Mouse (Mus musculus): ENCODE measurements at regions not wholly inside any gene's neighbourhood (a gene's known extent, or its start where the extent isn't known, plus 50 kb on each side); places are given as distances from the start of the nearest gene placed in this dataset.
A peak's percentile ranks its signal among the peaks of the same experiment; 100 is the strongest.

- Histone ChIP-seq H3K4me2 (ENCODE audit: low read length) (no peak overlapping the region), H3K27me3 (ENCODE audit: control insufficient read depth, insufficient read depth, low read length) (peaks cover 9% of the 10 kb centered on the region; the same call in 1 of the 2 replicates), H3K9me3 (ENCODE audit: control insufficient read depth, low read length) (no peaks in the 10 kb centered on the region), H3K4me1 (ENCODE audit: control insufficient read depth, insufficient read depth, low read length) (no peaks in the 10 kb centered on the region), H3K9ac (replicated peaks; ENCODE audit: low read length) (no peak overlapping the region), H3K27ac (replicated peaks; ENCODE audit: low read depth, low read length) (no peak overlapping the region), H3K4me3 (replicated peaks; ENCODE audit: low read depth, low read length) (no peak overlapping the region), H3K36me3 (ENCODE audit: control insufficient read depth, insufficient read depth, low read length) (no peaks in the 10 kb centered on the region)
- no peak for ATAC-seq (ENCODE audit: low FRiP score, low TSS enrichment)
- WGBS = 84% methylated on average over 5 of the region's 5 CpGs
- DNase-seq = no peak
These were observed 183.6 kb downstream of the Efnb2 start for GRCm38 (mm10) chr8:8477456-8477855.

- peaks cover 3% of the 10 kb centered on the region; the same call in 1 of the 2 replicates for H3K4me1 ChIP-seq (ENCODE audit: control insufficient read depth, insufficient read depth, low read length)
- no peak for ATAC-seq (ENCODE audit: low FRiP score, low TSS enrichment)
- H3K9me3 ChIP-seq (ENCODE audit: control insufficient read depth, low read length) = no peaks in the 10 kb centered on the region
- no peaks in the 10 kb centered on the region for H3K36me3 ChIP-seq (ENCODE audit: control insufficient read depth, insufficient read depth, low read length)
- no peaks in the 10 kb centered on the region; the same call in 1 of the 2 replicates for H3K27me3 ChIP-seq (ENCODE audit: control insufficient read depth, insufficient read depth, low read length)
- no peak overlapping the region for H3K27ac ChIP-seq (replicated peaks; ENCODE audit: low read depth, low read length)
- H3K4me2 ChIP-seq (ENCODE audit: low read length) = no peak overlapping the region
- WGBS = 63% methylated on average over 3 of the region's 3 CpGs
- no peak overlapping the region for H3K4me3 ChIP-seq (replicated peaks; ENCODE audit: low read depth, low read length)
- no peak for DNase-seq
- H3K9ac ChIP-seq (replicated peaks; ENCODE audit: low read length) = no peak overlapping the region
These were observed 192.5 kb downstream of the Efnb2 start for GRCm38 (mm10) chr8:8468552-8468951.

- H3K9me3 ChIP-seq (ENCODE audit: control insufficient read depth, low read length) = no peaks in the 10 kb centered on the region
- H3K9ac ChIP-seq (replicated peaks; ENCODE audit: low read length) = no peak overlapping the region
- peaks cover 3% of the 10 kb centered on the region; the same call in 1 of the 2 replicates for H3K4me1 ChIP-seq (ENCODE audit: control insufficient read depth, insufficient read depth, low read length)
- H3K27me3 ChIP-seq (ENCODE audit: control insufficient read depth, insufficient read depth, low read length) = no peaks in the 10 kb centered on the region; the same call in 1 of the 2 replicates
- ATAC-seq (ENCODE audit: low FRiP score, low TSS enrichment) (no peak), DNase-seq (no peak)
- H3K36me3 ChIP-seq (ENCODE audit: control insufficient read depth, insufficient read depth, low read length) = no peaks in the 10 kb centered on the region
- no peak overlapping the region for H3K27ac ChIP-seq (replicated peaks; ENCODE audit: low read depth, low read length)
- H3K4me3 ChIP-seq (replicated peaks; ENCODE audit: low read depth, low read length) = no peak overlapping the region
- WGBS = 6% methylated on average over 6 of the region's 6 CpGs
- H3K4me2 ChIP-seq (ENCODE audit: low read length) = no peak overlapping the region
These were observed 194.4 kb downstream of the Efnb2 start for GRCm38 (mm10) chr8:8466526-8467244.

- H3K27ac ChIP-seq (replicated peaks; ENCODE audit: low read depth, low read length) = no peak overlapping the region
- H3K4me3 ChIP-seq (replicated peaks; ENCODE audit: low read depth, low read length) = no peak overlapping the region
- H3K27me3 ChIP-seq (ENCODE audit: control insufficient read depth, insufficient read depth, low read length) = no peaks in the 10 kb centered on the region; the same call in 1 of the 2 replicates
- no peaks in the 10 kb centered on the region for H3K9me3 ChIP-seq (ENCODE audit: control insufficient read depth, low read length)
- WGBS = 33% methylated on average over 2 of the region's 2 CpGs
- no peaks in the 10 kb centered on the region for H3K36me3 ChIP-seq (ENCODE audit: control insufficient read depth, insufficient read depth, low read length)
- peak; percentile 55 for DNase-seq
- no peak overlapping the region for H3K9ac ChIP-seq (replicated peaks; ENCODE audit: low read length)
- ATAC-seq (ENCODE audit: low FRiP score, low TSS enrichment) = no peak
- H3K4me2 ChIP-seq (ENCODE audit: low read length) = no peak overlapping the region
- peaks cover 3% of the 10 kb centered on the region; the same call in 1 of the 2 replicates for H3K4me1 ChIP-seq (ENCODE audit: control insufficient read depth, insufficient read depth, low read length)
These were observed 198.6 kb downstream of the Efnb2 start for GRCm38 (mm10) chr8:8462455-8462854.

GRCm38 (mm10) chr8:8457536-8457935 lies 203.5 kb downstream of the Efnb2 start:
- no peak for ATAC-seq (ENCODE audit: low FRiP score, low TSS enrichment)
- no peaks in the 10 kb centered on the region for H3K36me3 ChIP-seq (ENCODE audit: control insufficient read depth, insufficient read depth, low read length)
- no peaks in the 10 kb centered on the region for H3K9me3 ChIP-seq (ENCODE audit: control insufficient read depth, low read length)
- no peak overlapping the region for H3K27ac ChIP-seq (replicated peaks; ENCODE audit: low read depth, low read length)
- no peak overlapping the region for H3K4me2 ChIP-seq (ENCODE audit: low read length)
- no peak for DNase-seq
- no peak overlapping the region for H3K4me3 ChIP-seq (replicated peaks; ENCODE audit: low read depth, low read length)
- H3K4me1 ChIP-seq (ENCODE audit: control insufficient read depth, insufficient read depth, low read length) = no peaks in the 10 kb centered on the region
- H3K27me3 ChIP-seq (ENCODE audit: control insufficient read depth, insufficient read depth, low read length) = no peaks in the 10 kb centered on the region
- H3K9ac ChIP-seq (replicated peaks; ENCODE audit: low read length) = no peak overlapping the region
- 62% methylated on average over 5 of the region's 5 CpGs for WGBS

- no peak for DNase-seq
- H3K4me3 ChIP-seq (replicated peaks; ENCODE audit: low read depth, low read length) = no peak overlapping the region
- H3K4me2 ChIP-seq (ENCODE audit: low read length) = no peak overlapping the region
- no peaks in the 10 kb centered on the region for H3K9me3 ChIP-seq (ENCODE audit: control insufficient read depth, low read length)
- no peak overlapping the region for H3K9ac ChIP-seq (replicated peaks; ENCODE audit: low read length)
- ATAC-seq (ENCODE audit: low FRiP score, low TSS enrichment) = no peak
- H3K4me1 ChIP-seq (ENCODE audit: control insufficient read depth, insufficient read depth, low read length) = no peaks in the 10 kb centered on the region
- no peak overlapping the region for H3K27ac ChIP-seq (replicated peaks; ENCODE audit: low read depth, low read length)
- no peaks in the 10 kb centered on the region for H3K27me3 ChIP-seq (ENCODE audit: control insufficient read depth, insufficient read depth, low read length)
- no peaks in the 10 kb centered on the region for H3K36me3 ChIP-seq (ENCODE audit: control insufficient read depth, insufficient read depth, low read length)
- 92% methylated on average over 6 of the region's 6 CpGs for WGBS
These were observed 207.1 kb downstream of the Efnb2 start for GRCm38 (mm10) chr8:8453944-8454343.

GRCm38 (mm10) chr8:8452226-8452625 lies 208.8 kb downstream of the Efnb2 start:
- Histone ChIP-seq H3K27me3 (ENCODE audit: control insufficient read depth, insufficient read depth, low read length) (no peaks in the 10 kb centered on the region), H3K9me3 (ENCODE audit: control insufficient read depth, low read length) (no peaks in the 10 kb centered on the region), H3K4me3 (replicated peaks; ENCODE audit: low read depth, low read length) (no peak overlapping the region), H3K4me1 (ENCODE audit: control insufficient read depth, insufficient read depth, low read length) (no peaks in the 10 kb centered on the region), H3K4me2 (ENCODE audit: low read length) (no peak overlapping the region), H3K9ac (replicated peaks; ENCODE audit: low read length) (no peak overlapping the region), H3K27ac (replicated peaks; ENCODE audit: low read depth, low read length) (no peak overlapping the region), H3K36me3 (ENCODE audit: control insufficient read depth, insufficient read depth, low read length) (no peaks in the 10 kb centered on the region)
- DNase-seq (no peak), ATAC-seq (ENCODE audit: low FRiP score, low TSS enrichment) (no peak)
- 87% methylated on average over 9 of the region's 9 CpGs for WGBS

- no peak overlapping the region for H3K27ac ChIP-seq (replicated peaks; ENCODE audit: low read depth, low read length)
- H3K36me3 ChIP-seq (ENCODE audit: control insufficient read depth, insufficient read depth, low read length) = no peaks in the 10 kb centered on the region
- ATAC-seq (ENCODE audit: low FRiP score, low TSS enrichment) (no peak), DNase-seq (no peak)
- H3K9me3 ChIP-seq (ENCODE audit: control insufficient read depth, low read length) = no peaks in the 10 kb centered on the region
- H3K27me3 ChIP-seq (ENCODE audit: control insufficient read depth, insufficient read depth, low read length) = no peaks in the 10 kb centered on the region
- WGBS = 81% methylated on average over 4 of the region's 4 CpGs
- no peak overlapping the region for H3K9ac ChIP-seq (replicated peaks; ENCODE audit: low read length)
- no peaks in the 10 kb centered on the region for H3K4me1 ChIP-seq (ENCODE audit: control insufficient read depth, insufficient read depth, low read length)
- no peak overlapping the region for H3K4me2 ChIP-seq (ENCODE audit: low read length)
- no peak overlapping the region for H3K4me3 ChIP-seq (replicated peaks; ENCODE audit: low read depth, low read length)
These were observed 212.1 kb downstream of the Efnb2 start for GRCm38 (mm10) chr8:8448911-8449310.

GRCm38 (mm10) chr8:8441568-8441967 lies 219.5 kb downstream of the Efnb2 start:
- Histone ChIP-seq H3K27ac (replicated peaks; ENCODE audit: low read depth, low read length) (no peak overlapping the region), H3K4me1 (ENCODE audit: control insufficient read depth, insufficient read depth, low read length) (no peaks in the 10 kb centered on the region), H3K4me2 (ENCODE audit: low read length) (no peak overlapping the region), H3K9ac (replicated peaks; ENCODE audit: low read length) (no peak overlapping the region), H3K27me3 (ENCODE audit: control insufficient read depth, insufficient read depth, low read length) (no peaks in the 10 kb centered on the region), H3K9me3 (ENCODE audit: control insufficient read depth, low read length) (no peaks in the 10 kb centered on the region), H3K4me3 (replicated peaks; ENCODE audit: low read depth, low read length) (no peak overlapping the region), H3K36me3 (ENCODE audit: control insufficient read depth, insufficient read depth, low read length) (no peaks in the 10 kb centered on the region)
- DNase-seq (no peak), ATAC-seq (ENCODE audit: low FRiP score, low TSS enrichment) (no peak)
- WGBS = 91% methylated on average over 6 of the region's 6 CpGs
